Mouse (Mus musculus) cortical plate, adult 2 months (tissue): ENCODE results near the gene Grm1.

Source experiments
- CTCF ChIP-seq: fragments of 200-500 bp; IDR thresholded peaks from 2 replicates; pipeline ENCODE4 v1.5.1; 2011; ENCODE audit warnings: mild to moderate bottlenecking, control low read depth, low read length; ENCODE audit not compliant: insufficient read depth; ENCODE audit errors: extremely low read depth
- POLR2A ChIP-seq: fragments of 200-500 bp; IDR thresholded peaks from 2 replicates; pipeline ENCODE4 v1.6.1; 2011; ENCODE audit warnings: mild to moderate bottlenecking, low read length, control low read depth; ENCODE audit not compliant: insufficient read depth; ENCODE audit errors: extremely low read depth

- TF ChIP-seq CTCF (no peak), POLR2A (no peak)
These were observed 294.2 kb downstream of the Grm1 start for GRCm38 (mm10) chr10:10787906-10788416.
